Mouse (Mus musculus) neural tube, embryonic 15.5 days (tissue): Measurements from ENCODE around the gene U90926. TPM values are rescaled to one million over a fixed set of nuclear protein-coding genes. Genes with fewer than 3 reads are reported as not detected.

Experiments used
- ATAC-seq: fragments of 200-750 bp; cut with Nextera tagmentation; 2 replicates; pipeline ENCODE4 v1.8.0; 2017; ENCODE audit warnings: mild to moderate bottlenecking, moderate TSS enrichment, moderate library complexity; ENCODE audit not compliant: low FRiP score
- H3K27ac ChIP-seq: fragments of 300-500 bp; sonication (generic); replicated peaks from 2 replicates; pipeline ENCODE4 v1.5.1; 2015; ENCODE audit warnings: mild to moderate bottlenecking, inconsistent platforms
- H3K27me3 ChIP-seq: fragments of 300-500 bp; sonication (generic); replicated peaks from 2 replicates; pipeline ENCODE4 v1.6.1; 2015; ENCODE audit warnings: inconsistent platforms
- H3K36me3 ChIP-seq: fragments of 300-500 bp; sonication (generic); 2 replicates; pipeline ENCODE4 v1.6.1; 2015; ENCODE audit warnings: inconsistent platforms
- H3K4me1 ChIP-seq: fragments of 300-500 bp; sonication (generic); 2 replicates; pipeline ENCODE4 v1.6.1; 2015; ENCODE audit warnings: inconsistent platforms
- H3K4me2 ChIP-seq: fragments of 300-500 bp; sonication (generic); 2 replicates; pipeline ENCODE4 v1.6.1; 2015; ENCODE audit warnings: inconsistent platforms, mild to moderate bottlenecking, moderate library complexity
- H3K4me3 ChIP-seq: fragments of 300-500 bp; sonication (generic); replicated peaks from 2 replicates; pipeline ENCODE4 v1.5.1; 2015; ENCODE audit warnings: mild to moderate bottlenecking, inconsistent platforms
- H3K9ac ChIP-seq: fragments of 300-500 bp; sonication (generic); replicated peaks from 2 replicates; pipeline ENCODE4 v1.6.1; 2015; ENCODE audit warnings: mild to moderate bottlenecking, inconsistent platforms
- H3K9me3 ChIP-seq: fragments of 300-500 bp; sonication (generic); replicated peaks from 2 replicates; pipeline ENCODE4 v1.6.1; 2016; ENCODE audit warnings: inconsistent platforms
- WGBS: fragments of 180-500 bp; shearing (Covaris S2); methylation state at CpG from one replicate; pipeline ENCODE4 v1.1.7; 2015; ENCODE audit warnings: mixed read lengths; 5-methylcytosine and 5-hydroxymethylcytosine counted together
- polyA plus RNA-seq: library from polyadenylated mRNA; unstranded; fragments of >200 nt; fragmentation: Nextera tagmentation; extraction: Ambion mirVana; gene quantifications from 2 replicates; pipeline ENCODE4 v1.2.1, GENCODE M21; 2015

The U90926 gene
- polyA plus RNA-seq, 1 experiment from 2014 or later, result not detected

DNA sequence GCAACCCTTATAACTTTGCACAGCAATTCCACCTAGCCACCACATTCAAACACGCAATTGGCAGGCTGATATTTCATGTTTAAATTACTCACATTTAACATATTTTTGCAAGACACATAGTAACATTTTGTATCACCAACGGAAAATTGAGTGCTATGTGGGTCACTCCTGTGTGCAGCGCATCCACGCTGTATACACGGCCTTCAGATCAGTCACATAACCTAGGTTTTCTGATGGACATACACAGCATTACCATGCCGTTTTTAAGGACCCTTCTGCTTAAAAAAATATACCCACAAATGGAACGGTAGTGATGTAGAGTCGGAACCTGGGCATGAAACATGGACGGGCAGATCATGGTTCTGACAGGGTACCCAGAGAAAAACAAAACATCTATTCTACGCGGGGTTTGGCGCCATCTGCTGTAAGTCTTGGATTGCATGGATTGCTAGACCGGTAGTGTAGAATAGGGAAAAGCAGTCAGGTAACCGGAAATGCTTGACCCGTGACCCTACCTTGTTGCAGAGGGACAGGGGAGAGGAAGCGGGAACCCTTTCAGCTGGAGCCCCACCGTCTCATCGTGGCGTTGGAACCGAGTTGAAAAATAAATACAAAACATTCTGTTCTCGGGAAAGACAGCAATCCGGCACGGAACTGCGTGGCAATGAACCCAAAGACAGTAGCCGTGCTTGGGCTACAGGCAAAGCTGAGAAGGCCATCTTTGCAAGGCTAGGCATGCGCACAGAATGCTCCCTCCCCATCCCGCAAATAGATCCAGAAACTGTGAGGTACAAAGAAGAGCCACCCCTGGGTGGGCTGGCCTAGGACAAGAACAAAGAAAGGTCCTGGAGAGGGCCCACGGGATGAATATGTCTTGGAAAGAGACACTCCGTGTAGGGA lies 24.4 kb upstream of the U90926 start:
- no peak overlapping the region for H3K4me3 ChIP-seq
- H3K9ac ChIP-seq, result no peak overlapping the region
- H3K36me3 ChIP-seq, result no peaks in the 10 kb centered on the region
- H3K4me1 ChIP-seq, result peaks cover 2% of the 10 kb centered on the region; the same call in 1 of the 2 replicates
- H3K27ac ChIP-seq, result no peak overlapping the region
- 50% methylated on average over 29 of the region's 29 CpGs for WGBS
- H3K4me2 ChIP-seq, result peak overlapping the region; percentile 29
- peak; percentile 82 for ATAC-seq
- no peaks in the 10 kb centered on the region for H3K27me3 ChIP-seq
- H3K9me3 ChIP-seq, result no peaks in the 10 kb centered on the region

DNA sequence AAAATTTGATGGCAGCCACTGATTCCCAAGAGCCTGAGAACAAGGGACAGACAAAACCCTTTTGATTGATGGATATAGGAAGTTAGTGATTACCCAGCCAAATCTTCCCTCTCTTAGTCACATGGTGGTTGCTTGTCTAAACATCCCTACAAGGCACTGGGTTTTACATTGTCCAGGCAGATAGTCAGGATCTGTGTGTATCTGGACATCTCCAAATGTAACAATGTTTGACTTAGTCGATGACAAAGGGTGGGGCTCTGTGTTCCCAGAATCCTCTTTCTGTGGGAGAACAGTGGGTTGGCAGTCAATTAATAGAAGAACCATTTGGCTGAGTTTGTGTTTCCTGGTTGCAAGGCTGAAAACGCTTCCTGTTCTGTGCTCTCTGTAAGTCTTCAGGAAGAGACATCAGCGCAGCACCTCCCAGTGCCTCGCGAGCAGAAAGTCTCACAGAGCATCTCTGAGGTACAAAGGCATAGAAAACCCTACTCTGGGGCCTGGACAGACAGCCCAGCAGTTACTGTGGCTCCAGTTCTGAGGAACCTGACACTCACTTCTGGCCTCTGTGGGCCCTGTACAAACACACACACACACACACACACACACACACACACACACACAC lies 19.8 kb upstream of the U90926 start:
- no peak overlapping the region for H3K4me3 ChIP-seq
- no peak overlapping the region for H3K27ac ChIP-seq
- WGBS, result 80% methylated on average over 5 of the region's 5 CpGs

DNA sequence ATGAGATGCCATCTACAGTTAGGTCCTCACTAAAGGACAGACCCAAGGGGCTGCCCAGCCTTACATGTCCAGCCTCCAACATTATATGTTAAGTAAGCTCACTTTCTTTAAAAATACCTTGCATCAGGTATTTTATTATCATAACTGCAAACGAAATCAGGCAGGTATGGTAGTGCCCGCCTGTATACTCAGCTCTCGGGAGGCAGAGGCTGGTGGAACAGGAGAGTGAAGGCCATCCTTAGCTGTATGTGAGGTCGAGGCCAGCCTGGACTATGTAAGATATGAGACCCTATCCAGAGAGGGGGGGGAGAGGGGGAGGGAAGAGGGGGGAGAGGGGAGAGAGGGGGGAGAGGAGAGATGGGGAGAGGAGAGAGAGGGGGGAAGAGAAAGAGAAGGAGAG lies 18.2 kb upstream of the U90926 start:
- Histone ChIP-seq H3K4me1 (no peaks in the 10 kb centered on the region), H3K27me3 (no peaks in the 10 kb centered on the region), H3K27ac (no peak overlapping the region), H3K4me2 (no peak overlapping the region), H3K9me3 (no peaks in the 10 kb centered on the region), H3K4me3 (no peak overlapping the region), H3K36me3 (no peaks in the 10 kb centered on the region), H3K9ac (no peak overlapping the region)
- no peak for ATAC-seq
- 92% methylated on average over 4 of the region's 4 CpGs for WGBS

More for the DNA sequence above, 19.8 kb upstream of the U90926 start:
- Histone ChIP-seq H3K4me2 (no peak overlapping the region), H3K27me3 (no peaks in the 10 kb centered on the region), H3K9me3 (no peaks in the 10 kb centered on the region), H3K36me3 (no peaks in the 10 kb centered on the region), H3K9ac (no peak overlapping the region), H3K4me1 (peaks cover 2% of the 10 kb centered on the region; the same call in 1 of the 2 replicates)
- no peak for ATAC-seq

DNA sequence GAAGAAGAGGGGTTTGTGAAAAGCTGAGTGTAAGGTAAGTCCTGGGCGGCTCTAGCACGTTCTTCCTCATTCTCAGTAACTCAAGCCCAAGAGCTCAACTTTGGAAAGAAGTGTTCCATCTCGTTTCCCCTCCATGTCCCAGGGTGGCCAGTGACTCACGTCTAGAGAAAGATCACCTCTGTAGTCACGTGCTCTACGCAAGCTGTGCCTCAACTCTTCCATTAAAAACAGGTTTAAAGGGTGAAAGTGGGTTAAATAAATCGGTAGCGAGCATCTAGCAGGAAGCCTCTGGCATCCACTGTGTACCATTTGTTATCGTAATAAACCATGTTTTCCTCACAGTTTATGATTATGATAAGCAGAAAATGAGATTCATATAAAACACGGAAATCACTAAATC lies 16.6 kb upstream of the U90926 start:
- Histone ChIP-seq H3K4me1 (no peaks in the 10 kb centered on the region), H3K9me3 (no peaks in the 10 kb centered on the region), H3K27ac (no peak overlapping the region), H3K9ac (no peak overlapping the region), H3K27me3 (no peaks in the 10 kb centered on the region), H3K36me3 (no peaks in the 10 kb centered on the region), H3K4me3 (no peak overlapping the region), H3K4me2 (no peak overlapping the region)
- no peak for ATAC-seq
- WGBS, result 86% methylated on average over 10 of the region's 10 CpGs

DNA sequence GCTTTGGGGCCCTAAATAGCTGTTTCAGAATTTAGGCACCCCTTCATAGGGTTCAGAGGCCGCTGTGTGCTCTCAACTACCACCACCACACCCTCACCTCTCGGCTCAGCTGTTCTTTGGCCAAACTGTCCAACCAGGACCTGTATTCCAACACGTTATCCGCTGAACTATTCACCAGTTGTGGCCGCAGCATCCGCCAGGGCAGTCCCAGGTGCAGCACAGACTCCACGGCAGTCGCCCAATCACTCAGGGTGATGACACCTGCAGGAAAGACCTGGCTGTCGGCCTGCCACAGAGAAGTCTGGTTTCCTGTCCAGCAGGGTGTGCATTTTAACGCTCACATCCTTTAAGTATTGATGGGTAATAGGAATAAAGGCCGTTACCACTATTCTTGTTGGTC lies 15.1 kb upstream of the U90926 start:
- Histone ChIP-seq H3K27ac (no peak overlapping the region), H3K4me1 (no peaks in the 10 kb centered on the region)
- no peak for ATAC-seq

DNA sequence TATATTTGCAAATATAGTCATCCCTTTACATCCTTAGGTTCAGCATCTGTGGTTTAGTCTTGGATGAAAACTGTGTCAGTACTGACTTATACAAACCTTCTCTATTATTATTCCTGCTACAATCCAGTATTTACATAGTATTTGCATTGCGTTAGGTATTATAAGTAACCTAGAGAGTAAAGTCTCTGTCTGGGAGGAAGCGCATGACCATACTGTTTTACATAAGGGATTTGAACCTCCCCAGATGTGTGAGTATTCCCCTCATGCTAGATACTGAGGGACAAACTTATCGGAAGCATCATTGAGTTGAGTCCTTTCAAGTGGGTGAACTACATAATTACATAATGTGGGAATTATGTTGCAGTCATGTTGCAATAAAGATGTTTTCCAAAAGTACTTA lies 14.3 kb upstream of the U90926 start:
- H3K4me1 ChIP-seq, result no peaks in the 10 kb centered on the region
- no peak overlapping the region for H3K27ac ChIP-seq
- H3K9me3 ChIP-seq, result no peaks in the 10 kb centered on the region
- no peaks in the 10 kb centered on the region for H3K27me3 ChIP-seq
- no peaks in the 10 kb centered on the region for H3K36me3 ChIP-seq
- no peak overlapping the region for H3K4me3 ChIP-seq
- 92% methylated on average over 3 of the region's 3 CpGs for WGBS
- H3K9ac ChIP-seq, result no peak overlapping the region
- ATAC-seq, result no peak
- no peak overlapping the region for H3K4me2 ChIP-seq

More for the DNA sequence above, 15.1 kb upstream of the U90926 start:
- 89% methylated on average over 11 of the region's 11 CpGs for WGBS
- no peak overlapping the region for H3K4me2 ChIP-seq
- H3K4me3 ChIP-seq, result no peak overlapping the region
- H3K9me3 ChIP-seq, result no peaks in the 10 kb centered on the region
- H3K9ac ChIP-seq, result no peak overlapping the region
- no peaks in the 10 kb centered on the region for H3K36me3 ChIP-seq
- H3K27me3 ChIP-seq, result no peaks in the 10 kb centered on the region

DNA sequence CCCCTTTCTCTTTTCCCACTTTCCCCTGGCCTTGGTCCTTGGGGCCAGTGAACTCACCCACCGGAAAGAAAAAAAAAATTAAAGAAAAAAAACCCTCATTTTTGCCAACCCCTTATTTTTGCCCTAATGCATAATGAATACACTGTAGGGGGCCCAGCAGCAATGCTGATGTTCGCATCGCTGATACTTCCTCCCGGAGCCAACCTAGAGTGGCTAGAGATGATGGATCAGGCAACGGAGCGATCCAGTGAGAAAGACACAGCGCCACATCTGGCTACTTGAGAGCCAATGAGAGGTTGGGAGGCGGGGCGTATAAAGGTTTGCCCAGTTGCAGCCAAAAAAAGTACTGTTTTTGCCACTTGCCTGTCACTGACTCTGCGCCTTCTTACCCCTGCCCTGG lies 13.6 kb upstream of the U90926 start:
- H3K4me3 ChIP-seq, result no peak overlapping the region
- no peak overlapping the region for H3K9ac ChIP-seq
- no peaks in the 10 kb centered on the region for H3K9me3 ChIP-seq
- 45% methylated on average over 10 of the region's 10 CpGs for WGBS
- no peaks in the 10 kb centered on the region for H3K36me3 ChIP-seq
- no peak for ATAC-seq
- H3K4me2 ChIP-seq, result no peak overlapping the region
- no peak overlapping the region for H3K27ac ChIP-seq
- no peaks in the 10 kb centered on the region for H3K4me1 ChIP-seq
- no peaks in the 10 kb centered on the region for H3K27me3 ChIP-seq

DNA sequence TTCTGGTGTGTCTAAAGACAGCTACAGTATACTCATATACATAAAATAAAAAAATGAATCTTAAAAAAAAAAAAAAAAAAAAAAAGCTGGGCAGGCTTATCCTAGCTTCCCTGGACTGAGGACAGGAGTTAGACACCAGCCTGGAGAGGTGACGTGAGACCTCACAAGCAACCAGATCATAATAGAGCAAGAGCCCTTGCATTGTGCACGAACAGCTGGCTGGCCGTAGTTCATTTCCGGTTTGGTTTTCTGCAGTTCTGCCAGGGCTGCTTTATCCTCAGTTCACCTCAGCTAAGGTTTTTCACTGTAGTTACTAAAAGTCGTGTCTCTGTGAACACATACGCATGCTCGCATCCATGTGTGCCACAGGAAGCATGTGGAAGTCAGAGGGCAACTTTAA lies 12.6 kb upstream of the U90926 start:
- H3K27ac ChIP-seq, result no peak overlapping the region
- no peak for ATAC-seq

DNA sequence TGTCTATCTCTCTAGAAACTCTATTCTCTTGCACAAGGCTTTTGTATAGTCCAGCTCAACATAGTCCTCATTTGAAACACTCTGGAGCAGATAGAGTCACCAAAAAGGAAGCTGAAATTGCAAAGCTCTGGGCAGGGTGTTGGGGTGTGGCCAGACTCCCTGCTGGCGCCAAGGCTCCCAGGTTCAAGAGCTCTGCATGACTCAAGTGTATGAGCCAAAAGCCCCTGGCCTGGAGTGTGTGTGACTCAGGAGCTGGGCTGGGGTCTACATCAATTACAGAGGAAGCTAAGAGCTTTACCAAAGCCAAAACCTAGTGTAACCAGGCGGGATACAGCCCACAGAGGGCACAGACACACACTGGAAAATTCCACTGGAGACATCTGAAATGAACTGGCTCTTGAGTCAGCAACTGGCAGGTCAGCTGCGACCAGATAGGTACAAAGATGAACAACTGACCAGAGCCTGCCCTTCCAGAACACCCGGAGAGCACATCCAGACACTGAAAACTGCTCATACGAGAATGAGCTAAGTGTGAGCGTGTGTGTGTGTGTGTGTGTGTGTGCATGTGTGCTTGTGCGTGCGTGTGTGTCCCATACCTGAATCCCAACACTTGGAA lies 5.2 kb upstream of the U90926 start:
- no peaks in the 10 kb centered on the region for H3K36me3 ChIP-seq
- no peak overlapping the region for H3K4me2 ChIP-seq
- H3K27me3 ChIP-seq, result no peaks in the 10 kb centered on the region
- no peaks in the 10 kb centered on the region for H3K9me3 ChIP-seq
- no peak overlapping the region for H3K9ac ChIP-seq
- no peak overlapping the region for H3K4me3 ChIP-seq
- H3K27ac ChIP-seq, result no peak overlapping the region
- ATAC-seq, result no peak
- H3K4me1 ChIP-seq, result peaks cover 7% of the 10 kb centered on the region
- WGBS, result 96% methylated on average over 8 of the region's 8 CpGs

More for the DNA sequence above, 12.6 kb upstream of the U90926 start:
- Histone ChIP-seq H3K9ac (no peak overlapping the region), H3K36me3 (no peaks in the 10 kb centered on the region), H3K27me3 (no peaks in the 10 kb centered on the region), H3K4me1 (no peaks in the 10 kb centered on the region), H3K9me3 (no peaks in the 10 kb centered on the region), H3K4me3 (no peak overlapping the region), H3K4me2 (no peak overlapping the region)
- 90% methylated on average over 7 of the region's 7 CpGs for WGBS

DNA sequence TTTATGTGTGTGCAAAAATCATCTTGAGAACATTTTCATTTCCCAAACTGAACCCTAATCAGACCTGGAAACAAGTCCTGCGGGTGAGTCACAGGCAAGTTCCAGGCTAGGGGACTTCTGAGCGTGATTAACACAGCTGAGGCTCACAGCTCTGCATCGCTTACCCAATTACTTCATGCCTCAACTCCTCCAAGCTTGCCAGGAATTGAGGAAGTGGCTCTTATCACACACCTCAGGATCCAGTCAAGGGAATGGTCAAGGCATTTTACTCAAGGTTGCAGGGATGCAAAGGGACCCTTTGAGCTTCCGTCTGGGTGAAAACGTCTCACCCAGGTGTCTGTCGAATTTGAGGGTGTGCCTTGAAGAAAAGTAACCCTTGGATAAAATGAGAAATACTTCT lies 4.6 kb upstream of the U90926 start:
- Histone ChIP-seq H3K4me2 (no peak overlapping the region), H3K9me3 (no peaks in the 10 kb centered on the region), H3K4me1 (peaks cover 7% of the 10 kb centered on the region), H3K27me3 (no peaks in the 10 kb centered on the region), H3K36me3 (no peaks in the 10 kb centered on the region), H3K9ac (no peak overlapping the region), H3K27ac (0 out of 2 replicates have a peak overlapping the region, but pooled peaks have one; percentile 51), H3K4me3 (no peak overlapping the region)
- no peak for ATAC-seq
- WGBS, result 70% methylated on average over 6 of the region's 6 CpGs

DNA sequence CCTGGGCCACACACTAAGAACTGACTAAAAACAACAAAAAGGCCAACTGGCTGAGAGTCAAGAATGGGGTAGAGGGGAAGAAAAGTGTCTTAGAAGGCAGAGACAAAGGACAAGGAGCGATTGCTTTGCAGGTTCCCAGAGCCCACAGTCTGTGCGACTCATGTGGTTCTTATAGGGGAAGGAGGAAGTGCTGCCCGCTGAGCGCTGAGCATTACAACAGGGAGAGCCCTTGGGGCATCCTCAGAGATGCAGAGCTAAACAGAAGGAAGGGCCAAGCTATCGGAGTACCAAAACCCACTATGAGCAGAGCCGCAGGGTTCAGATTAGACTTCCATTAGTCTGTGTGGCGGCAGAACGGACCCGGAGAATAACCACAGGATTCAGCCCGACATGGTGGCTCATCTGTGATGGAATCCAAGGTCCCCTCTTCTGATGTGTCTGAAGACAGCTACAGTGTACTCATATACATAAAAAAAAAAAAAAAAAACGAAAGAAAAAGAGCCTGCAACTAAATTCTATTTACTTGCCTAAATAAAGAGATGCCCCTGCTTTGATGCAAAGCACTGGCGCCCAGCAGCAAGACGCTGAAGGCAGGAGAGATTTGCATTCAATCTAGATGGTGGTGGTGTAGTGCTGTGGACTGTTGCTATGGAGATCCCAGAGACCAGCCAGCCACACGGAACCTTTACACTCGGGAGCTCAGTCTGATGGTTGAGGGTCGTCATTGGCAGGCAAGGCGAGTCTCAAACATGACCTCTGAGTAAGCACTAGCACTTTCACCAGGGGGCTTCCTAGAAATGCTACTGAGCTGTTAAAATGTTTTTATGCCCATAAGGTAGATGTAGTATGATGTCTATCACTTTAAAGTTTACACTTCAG lies 3.9 kb upstream of the U90926 start:
- H3K27me3 ChIP-seq, result no peaks in the 10 kb centered on the region
- H3K4me3 ChIP-seq, result no peak overlapping the region
- no peak overlapping the region for H3K4me2 ChIP-seq
- no peak overlapping the region for H3K9ac ChIP-seq
- H3K27ac ChIP-seq, result peak overlapping the region; percentile 51
- peaks cover 7% of the 10 kb centered on the region for H3K4me1 ChIP-seq
- peak; percentile 89 for ATAC-seq
- H3K36me3 ChIP-seq, result no peaks in the 10 kb centered on the region
- 44% methylated on average over 17 of the region's 17 CpGs for WGBS
- no peaks in the 10 kb centered on the region for H3K9me3 ChIP-seq
